ENCODE assay signal across 9 mouse cellular contexts in the genomic region with DNA sequence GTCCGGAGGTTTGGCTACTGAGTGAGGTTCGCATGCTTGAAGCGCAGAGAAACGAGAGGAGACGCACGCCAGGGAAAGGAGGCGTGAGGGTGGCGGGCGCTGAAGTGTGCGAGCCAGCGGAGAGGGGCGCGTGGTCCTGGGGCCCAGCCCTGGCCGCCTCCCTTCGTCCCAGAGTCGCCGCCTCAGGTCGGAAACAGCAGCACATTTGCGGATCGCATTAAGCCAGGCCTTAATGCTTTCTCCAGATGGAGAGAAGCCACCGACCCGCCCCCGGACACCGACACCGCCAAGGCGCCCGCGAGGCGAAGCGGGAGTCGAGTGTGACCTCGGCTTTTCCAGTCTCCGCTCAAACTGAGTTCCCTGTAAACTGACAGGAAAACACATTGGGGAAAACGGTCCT. TPM values are rescaled to one million over a fixed set of nuclear protein-coding genes. Genes with fewer than 3 reads are reported as not detected.
DNase-seq lines count a peak whose midpoint lies in the region; ATAC-seq and TF ChIP-seq lines count a peak whose summit lies in the region.
"Had no signal": no experiment of that assay in that cellular context is flagged by ENCODE, and none has a peak within 500 bp of the region (broad histone marks: within the 10 kb centered on the region; RNA-seq: fewer than 3 reads in every experiment).

No protein-coding gene starts in this region.

- no peaks in the 10 kb centered on the region for H3K9me3 ChIP-seq in lung, embryonic 14.5 days (ENCODE audit: low read depth, low read length)
- no peaks in the 10 kb centered on the region for H3K9me3 ChIP-seq in embryonic facial prominence, embryonic 12.5 days
- no peaks in the 10 kb centered on the region for H3K9me3 ChIP-seq in heart, embryonic 10.5 days
- no peaks in the 10 kb centered on the region for H3K9me3 ChIP-seq in limb, embryonic 10.5 days (replicated peaks)
- H3K9me3 ChIP-seq in neural tube, embryonic 15.5 days (replicated peaks): no peaks in the 10 kb centered on the region

- under 1% methylated on average over 34 of the region's 34 CpGs for WGBS in lung, embryonic 14.5 days
- under 1% methylated on average over 34 of the region's 34 CpGs for WGBS in embryonic facial prominence, embryonic 12.5 days
- under 1% methylated on average over 34 of the region's 34 CpGs for WGBS in heart, embryonic 10.5 days
- WGBS in limb, embryonic 10.5 days: 1% methylated on average over 34 of the region's 34 CpGs
- WGBS in neural tube, embryonic 15.5 days: under 1% methylated on average over 34 of the region's 34 CpGs

- TF ChIP-seq CTCF in lung, embryonic 14.5 days (IDR thresholded peaks at IDR 0.05; ENCODE audit: low read depth): no peak

- H3K36me3 ChIP-seq in lung, embryonic 14.5 days (ENCODE audit: insufficient read depth): no peaks in the 10 kb centered on the region
- no peaks in the 10 kb centered on the region for H3K36me3 ChIP-seq in embryonic facial prominence, embryonic 12.5 days
- H3K36me3 ChIP-seq in heart, embryonic 10.5 days: no peaks in the 10 kb centered on the region
- no peaks in the 10 kb centered on the region for H3K36me3 ChIP-seq in limb, embryonic 10.5 days
- no peaks in the 10 kb centered on the region for H3K36me3 ChIP-seq in neural tube, embryonic 15.5 days

- peaks cover 53% of the 10 kb centered on the region for H3K27me3 ChIP-seq in lung, embryonic 14.5 days (ENCODE audit: insufficient read depth, low read length)
- peaks cover 60% of the 10 kb centered on the region for H3K27me3 ChIP-seq in embryonic facial prominence, embryonic 12.5 days
- peaks cover 86% of the 10 kb centered on the region for H3K27me3 ChIP-seq in heart, embryonic 10.5 days (ENCODE audit: insufficient read depth, poor library complexity, severe bottlenecking)
- H3K27me3 ChIP-seq in limb, embryonic 10.5 days (ENCODE audit: low read depth, poor library complexity, severe bottlenecking): peaks cover 66% of the 10 kb centered on the region
- H3K27me3 ChIP-seq in neural tube, embryonic 15.5 days (replicated peaks): peaks cover 46% of the 10 kb centered on the region

- H3K4me3 ChIP-seq in lung, embryonic 14.5 days (ENCODE audit: low read depth, low read length): peak overlapping the region; percentile 49
- peak overlapping the region; percentile 50 for H3K4me3 ChIP-seq in embryonic facial prominence, embryonic 12.5 days
- peak overlapping the region; percentile 64 for H3K4me3 ChIP-seq in heart, embryonic 10.5 days
- H3K4me3 ChIP-seq in limb, embryonic 10.5 days: peak overlapping the region; percentile 57
- peak overlapping the region; percentile 56 for H3K4me3 ChIP-seq in neural tube, embryonic 15.5 days (replicated peaks)

- peak overlapping the region; percentile 85 for H3K4me2 ChIP-seq in lung, embryonic 14.5 days
- peak overlapping the region; percentile 93 for H3K4me2 ChIP-seq in embryonic facial prominence, embryonic 12.5 days (replicated peaks)
- peak overlapping the region; percentile 95 for H3K4me2 ChIP-seq in neural tube, embryonic 15.5 days

- no peak overlapping the region; the same call in 1 of the 2 replicates for H3K9ac ChIP-seq in lung, embryonic 14.5 days
- peak overlapping the region; percentile 49; the same call in 1 of the 2 replicates for H3K9ac ChIP-seq in embryonic facial prominence, embryonic 12.5 days
- H3K9ac ChIP-seq in neural tube, embryonic 15.5 days (replicated peaks): peak overlapping the region; percentile 46

- no peak overlapping the region for H3K27ac ChIP-seq in lung, embryonic 14.5 days (ENCODE audit: low read depth)
- no peak overlapping the region for H3K27ac ChIP-seq in embryonic facial prominence, embryonic 12.5 days
- H3K27ac ChIP-seq in heart, embryonic 10.5 days: no peak overlapping the region
- peak overlapping the region; percentile 71 for H3K27ac ChIP-seq in limb, embryonic 10.5 days
- H3K27ac ChIP-seq in neural tube, embryonic 15.5 days (replicated peaks): no peak overlapping the region
- H3K27ac ChIP-seq: macrophage had no signal

- H3K4me1 ChIP-seq in lung, embryonic 14.5 days (ENCODE audit: insufficient read depth): no peaks in the 10 kb centered on the region
- peaks cover 7% of the 10 kb centered on the region; the same call in 1 of the 2 replicates for H3K4me1 ChIP-seq in embryonic facial prominence, embryonic 12.5 days
- peaks cover 16% of the 10 kb centered on the region for H3K4me1 ChIP-seq in heart, embryonic 10.5 days
- H3K4me1 ChIP-seq in limb, embryonic 10.5 days: peaks cover 23% of the 10 kb centered on the region
- H3K4me1 ChIP-seq in neural tube, embryonic 15.5 days: peaks cover 14% of the 10 kb centered on the region

- peak; percentile 52 for DNase-seq in lung, embryonic 14.5 days
- DNase-seq in lung, adult 18-20 months: no peak
- DNase-seq in heart, embryonic 10.5 days (ENCODE audit: low spot score): no peak
- peak; percentile 77 for DNase-seq in limb, embryonic 10.5 days (ENCODE audit: low spot score)
- DNase-seq in cerebellum, adult 11-12 months: no peak
- DNase-seq in layer of hippocampus, adult 9-11 months: no peak

- ATAC-seq in lung, embryonic 14.5 days (ENCODE audit: insufficient read depth): peak; percentile 48
- ATAC-seq in embryonic facial prominence, embryonic 12.5 days (ENCODE audit: insufficient number of reproducible peaks, insufficient read depth, low FRiP score, low TSS enrichment): 0 out of 2 replicates have a peak, but pooled peaks have one; percentile 19
- ATAC-seq in neural tube, embryonic 15.5 days (ENCODE audit: low FRiP score): peak; percentile 61

RNA-seq across cellular contexts. Expression of a gene that starts 0.6 kb away (rescaled TPM):
- polyA plus RNA-seq in lung, embryonic 14.5 days (2014; fragmentation: Nextera tagmentation; extraction: Ambion mirVana): 0.58 and 0.93 TPM in 2 replicates
- 1.7 and 2.8 TPM in 2 replicates for polyA plus RNA-seq in embryonic facial prominence, embryonic 12.5 days (2016; fragmentation: Nextera tagmentation; extraction: Ambion mirVana)
- 0.06 and 0.22 TPM in 2 replicates for polyA plus RNA-seq in heart, embryonic 10.5 days (2016; fragmentation: Nextera tagmentation; extraction: Ambion mirVana)
- polyA plus RNA-seq in limb, embryonic 10.5 days (2016; fragmentation: Nextera tagmentation; extraction: Ambion mirVana): 0.11 and 0.81 TPM in 2 replicates
- polyA plus RNA-seq in neural tube, embryonic 15.5 days (2015; fragmentation: Nextera tagmentation; extraction: Ambion mirVana): 1.0 and 1.8 TPM in 2 replicates
- polyA plus RNA-seq: macrophage had no signal

Comparison
In these comparisons a context has a peak if more than half of its experiments do, and no peak if none do; other contexts are left out.
1. DNase-seq: peak in lung, embryonic 14.5 days (single experiment) and limb, embryonic 10.5 days (single experiment); none in lung, adult 18-20 months (0 of 2), heart, embryonic 10.5 days (single experiment), cerebellum, adult 11-12 months (single experiment) and layer of hippocampus, adult 9-11 months (single experiment).
2. Peak in every context shown above with its lines, with median percentiles within 50 percentile points of each other: ATAC-seq, H3K4me2 ChIP-seq and H3K4me3 ChIP-seq.